Mouse (Mus musculus): Measurements from ENCODE around the gene Cyp39a1.

Gene Cyp39a1

GRCm38 (mm10) chr17:43784531-43784930 lies 117.3 kb downstream of the Cyp39a1 start:
- peak in 1 of 2 experiments; percentile 24 for DNase-seq (ENCODE audit: low spot score in 2 of 2)

- no peak for DNase-seq (ENCODE audit: low spot score in 2 of 2)
Observed at GRCm38 (mm10) chr17:43788222-43788621, 121.0 kb downstream of the Cyp39a1 start.

GRCm38 (mm10) chr17:43789376-43789775 lies 122.2 kb downstream of the Cyp39a1 start:
- DNase-seq (ENCODE audit: low spot score in 2 of 2), result no peak

DNA sequence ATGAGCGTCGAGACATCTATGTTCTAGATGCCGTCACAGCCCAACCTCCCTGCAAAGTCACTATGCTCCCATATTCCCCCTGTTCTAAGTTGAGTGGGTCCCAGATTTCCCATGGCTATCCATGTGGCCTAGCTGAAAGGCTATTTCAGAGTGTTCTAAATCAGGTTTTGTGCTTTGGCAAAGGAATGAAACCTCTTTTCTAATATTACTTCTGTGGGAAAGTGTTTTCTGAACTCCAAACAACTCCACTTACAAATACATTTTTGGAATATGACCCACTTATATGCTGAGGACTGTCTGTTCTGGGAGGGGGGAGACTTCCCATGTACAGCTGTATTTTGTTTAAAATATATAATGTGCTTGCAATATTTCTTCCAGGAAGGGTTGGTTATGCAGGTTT lies 124.5 kb downstream of the Cyp39a1 start:
- DNase-seq (ENCODE audit: low spot score in 2 of 2), result no peak

GRCm38 (mm10) chr17:43794731-43795280 lies 127.6 kb downstream of the Cyp39a1 start:
- DNase-seq (ENCODE audit: low spot score in 2 of 2), result no peak
